Mouse (Mus musculus): ENCODE measurements around the gene Phlpp1. TPM values are rescaled to one million over a fixed set of nuclear protein-coding genes. Genes with fewer than 3 reads are reported as not detected.

The Phlpp1 gene
- total and polyA plus RNA-seq, 3 experiments, result 5.0 to 9.4 TPM; not detected in 1

DNA sequence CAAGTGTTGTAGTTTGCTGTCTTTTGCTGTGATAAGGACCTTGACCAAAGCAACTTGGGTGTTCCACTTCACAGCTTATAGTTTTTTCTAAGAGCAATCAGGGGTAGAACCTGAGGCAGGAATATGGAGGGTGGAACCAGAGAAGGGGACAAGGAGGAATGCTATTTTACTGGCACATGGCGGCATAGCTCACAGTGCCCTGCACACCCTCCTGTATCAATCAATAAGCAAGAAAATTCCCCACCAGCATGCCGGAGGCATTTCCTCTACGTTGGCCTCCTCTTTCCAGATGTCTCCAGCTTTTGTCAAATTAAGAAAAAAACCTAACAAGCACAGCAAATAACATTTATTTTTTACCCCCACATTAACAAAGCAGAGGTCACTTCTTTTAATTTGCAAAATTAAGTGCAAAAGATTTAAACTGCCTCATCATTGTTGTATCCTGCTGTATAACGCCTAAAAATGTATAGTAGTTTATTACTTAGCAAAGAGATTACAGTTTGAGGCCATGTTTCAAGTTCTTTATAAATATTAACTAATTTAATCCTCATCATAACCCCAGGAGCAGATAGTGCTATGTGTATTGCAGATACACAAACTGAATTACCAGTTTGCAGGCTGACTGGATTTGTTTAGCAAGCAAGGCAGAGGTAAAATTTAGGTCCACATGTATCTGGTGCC, 13.4 kb downstream of the Phlpp1 start:
- Histone ChIP-seq H3K9me3 (replicated peaks; ENCODE audit: insufficient read depth, low read length) (no peaks in the 10 kb centered on the region), H3K36me3 (ENCODE audit: control insufficient read depth in 1 of 2, insufficient read depth in 2 of 2, low read length in 2 of 2) (no peaks in the 10 kb centered on the region; a peak in 2 of 4 replicates), H3K4me3 (ENCODE audit: control insufficient read depth in 1 of 2, insufficient read depth in 1 of 2, low read depth in 2 of 2, low read length in 2 of 2) (no peak overlapping the region), H3K4me1 (ENCODE audit: control insufficient read depth in 1 of 2, insufficient read depth in 2 of 2, low read length in 2 of 2) (peaks cover 0 to 7% of the 10 kb centered on the region in 2 experiments; a peak in 3 of 4 replicates), H3K27me3 (ENCODE audit: control insufficient read depth in 1 of 2, insufficient read depth in 2 of 2, low read length in 2 of 2) (no peaks in the 10 kb centered on the region), H3K79me2 (ENCODE audit: control insufficient read depth, insufficient read depth, low read length, poor library complexity) (peaks cover 8% of the 10 kb centered on the region; the same call in 1 of the 2 replicates), H3K27ac (ENCODE audit: control insufficient read depth, low read depth, low read length) (no peak overlapping the region), H3K9ac (ENCODE audit: control insufficient read depth, low read depth, low read length, poor library complexity, severe bottlenecking) (no peak overlapping the region)
- TF ChIP-seq TAL1 (IDR thresholded peaks at IDR 0.05; ENCODE audit: low read length) (no peak), NELFE (IDR thresholded peaks at IDR 0.05; ENCODE audit: low read depth, low read length) (no peak), ETS1 (IDR thresholded peaks at IDR 0.05; ENCODE audit: low read depth, low read length) (no peak), CHD2 (IDR thresholded peaks at IDR 0.05; ENCODE audit: low read length) (no peak), UBTF (IDR thresholded peaks at IDR 0.05; ENCODE audit: borderline replicate concordance, insufficient read depth, low read depth, low read length) (no peak), MXI1 (IDR thresholded peaks at IDR 0.05; ENCODE audit: low read depth, low read length) (no peak), TCF12 (IDR thresholded peaks at IDR 0.05; ENCODE audit: low read depth, low read length) (no peak), EP300 (IDR thresholded peaks at IDR 0.05; ENCODE audit: low read depth in 1 of 2, low read length in 2 of 2) (no peak), USF1 (IDR thresholded peaks at IDR 0.05; ENCODE audit: low read depth, low read length) (no peak), E2F4 (IDR thresholded peaks at IDR 0.05; ENCODE audit: borderline replicate concordance, low read depth, low read length) (no peak)
- DNase-seq (ENCODE audit: low read depth, low spot score), result no peak

GRCm38 (mm10) chr1:106185461-106185924, 13.9 kb downstream of the Phlpp1 start:
- Histone ChIP-seq H3K36me3 (ENCODE audit: control insufficient read depth in 1 of 2, insufficient read depth in 2 of 2, low read length in 2 of 2) (no peaks in the 10 kb centered on the region; a peak in 2 of 4 replicates), H3K4me1 (ENCODE audit: control insufficient read depth in 1 of 2, insufficient read depth in 2 of 2, low read length in 2 of 2) (peaks cover 0 to 7% of the 10 kb centered on the region in 2 experiments; a peak in 3 of 4 replicates), H3K9me3 (replicated peaks; ENCODE audit: insufficient read depth, low read length) (no peaks in the 10 kb centered on the region), H3K4me3 (ENCODE audit: control insufficient read depth in 1 of 2, insufficient read depth in 1 of 2, low read depth in 2 of 2, low read length in 2 of 2) (no peak overlapping the region), H3K9ac (ENCODE audit: control insufficient read depth, low read depth, low read length, poor library complexity, severe bottlenecking) (no peak overlapping the region), H3K27ac (ENCODE audit: control insufficient read depth, low read depth, low read length) (no peak overlapping the region), H3K79me2 (ENCODE audit: control insufficient read depth, insufficient read depth, low read length, poor library complexity) (peaks cover 8% of the 10 kb centered on the region; the same call in 1 of the 2 replicates), H3K27me3 (ENCODE audit: control insufficient read depth in 1 of 2, insufficient read depth in 2 of 2, low read length in 2 of 2) (no peaks in the 10 kb centered on the region)
- DNase-seq (ENCODE audit: low read depth, low spot score), result no peak
- no peak for TF ChIP-seq POLR2AphosphoS2 (IDR thresholded peaks at IDR 0.05; ENCODE audit: low read length)
- TF ChIP-seq USF2 (IDR thresholded peaks at IDR 0.05; ENCODE audit: borderline replicate concordance in 1 of 2, insufficient read depth in 1 of 2, low read depth in 1 of 2, low read length in 2 of 2), result no peak
- TF ChIP-seq MAZ (IDR thresholded peaks at IDR 0.05; ENCODE audit: low read depth, low read length), result no peak
- TF ChIP-seq RAD21 (IDR thresholded peaks at IDR 0.05; ENCODE audit: low read depth, low read length), result no peak
- no peak for TF ChIP-seq MAX (IDR thresholded peaks at IDR 0.05; ENCODE audit: low read length)
- TF ChIP-seq CTCF (IDR thresholded peaks at IDR 0.05 in 2 of 3, conservative IDR thresholded peaks at IDR 0.05 in 1 of 3; ENCODE audit: control insufficient read depth in 1 of 3, insufficient read depth in 1 of 3, low read depth in 2 of 3, low read length in 3 of 3, poor library complexity in 1 of 3, severe bottlenecking in 1 of 3), result no peak
- no peak for TF ChIP-seq USF1 (IDR thresholded peaks at IDR 0.05; ENCODE audit: low read depth, low read length)

Measured in MEL (cell line).